25 mouse cellular contexts compared by ENCODE assay signal in genomic region chr10:15031517-15031916, GRCm38 (mm10).
"Had no signal": no experiment of that assay in that cellular context is flagged by ENCODE, and none has a peak within 500 bp of the region (broad histone marks: within the 10 kb centered on the region; RNA-seq: fewer than 3 reads in every experiment).

No protein-coding gene starts in this region.

- H3K9ac ChIP-seq: heart, embryonic 13.5 days; heart, embryonic 15.5 days; hindbrain, embryonic 13.5 days; hindbrain, embryonic 15.5 days; kidney, embryonic 15.5 days; limb, embryonic 13.5 days; limb, embryonic 15.5 days had no signal

- H3K4me3 ChIP-seq: heart, adult 2 months; heart, embryonic 13.5 days; heart, embryonic 15.5 days; hindbrain, embryonic 13.5 days; hindbrain, embryonic 15.5 days; kidney, embryonic 15.5 days; limb, embryonic 13.5 days; limb, embryonic 15.5 days had no signal

- H3K27me3 ChIP-seq: heart, embryonic 13.5 days; heart, embryonic 15.5 days; hindbrain, embryonic 13.5 days; hindbrain, embryonic 15.5 days; kidney, embryonic 15.5 days; limb, embryonic 13.5 days; limb, embryonic 15.5 days had no signal

- H3K36me3 ChIP-seq: heart, embryonic 13.5 days; heart, embryonic 15.5 days; hindbrain, embryonic 13.5 days; hindbrain, embryonic 15.5 days; kidney, embryonic 15.5 days; limb, embryonic 13.5 days; limb, embryonic 15.5 days had no signal

- H3K27ac ChIP-seq: heart, adult 2 months; heart, embryonic 13.5 days; heart, embryonic 15.5 days; hindbrain, embryonic 13.5 days; hindbrain, embryonic 15.5 days; hindbrain, postnatal 0 days; kidney, embryonic 15.5 days; kidney, postnatal 0 days; limb, embryonic 13.5 days; limb, embryonic 15.5 days had no signal

- H3K4me1 ChIP-seq: heart, embryonic 13.5 days; heart, embryonic 15.5 days; hindbrain, embryonic 13.5 days; hindbrain, embryonic 15.5 days; kidney, embryonic 15.5 days; limb, embryonic 13.5 days; limb, embryonic 15.5 days had no signal

- H3K9me3 ChIP-seq: heart, embryonic 13.5 days; heart, embryonic 15.5 days; hindbrain, embryonic 13.5 days; hindbrain, embryonic 15.5 days; kidney, embryonic 15.5 days; limb, embryonic 13.5 days; limb, embryonic 15.5 days had no signal

- ATAC-seq: hindbrain, postnatal 0 days; intestine, embryonic 16.5 days had no signal

- H3K4me2 ChIP-seq: heart, embryonic 11.5 days; heart, embryonic 13.5 days; heart, embryonic 15.5 days; hindbrain, embryonic 13.5 days; hindbrain, embryonic 15.5 days; kidney, embryonic 15.5 days; limb, embryonic 13.5 days; limb, embryonic 15.5 days had no signal

- DNase-seq: gastrocnemius, postnatal 14 days; gastrocnemius, postnatal 36 days; heart, adult 11 months; heart, adult 2 months; heart, postnatal 14 days; heart, postnatal 36 days; kidney, adult 11 months; kidney, adult 2 months; kidney, adult 9 months; kidney, postnatal 14 days; kidney, postnatal 36 days; layer of hippocampus, adult 9-11 months; layer of hippocampus, postnatal 36 days; left cerebral cortex, postnatal 4 days had no signal
